Mouse (Mus musculus): ENCODE data around the gene Ptprm.

Ptprm gene

DNA sequence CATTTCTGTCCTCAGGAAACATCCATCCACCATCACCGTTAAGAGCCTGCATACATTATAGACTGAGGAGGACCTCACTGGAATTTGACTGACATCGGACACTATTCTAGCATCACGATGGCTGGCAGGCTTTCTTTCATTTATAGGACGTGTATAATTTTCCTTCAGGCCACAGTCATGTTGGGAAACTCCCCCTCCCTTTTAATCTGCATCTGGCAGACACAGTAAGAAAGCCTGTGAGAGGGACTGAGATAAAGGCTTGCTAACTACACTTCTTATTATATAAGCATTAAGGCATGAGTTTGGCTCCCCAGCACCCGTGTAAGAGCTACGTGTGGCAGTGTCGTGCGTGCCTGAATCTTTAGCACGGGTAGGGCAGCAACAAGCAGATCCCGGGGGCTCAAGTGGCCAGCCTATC is 571.2 kb downstream of the Ptprm start:
- DNase-seq (ENCODE audit: low read depth, low spot score), result no peak

DNA sequence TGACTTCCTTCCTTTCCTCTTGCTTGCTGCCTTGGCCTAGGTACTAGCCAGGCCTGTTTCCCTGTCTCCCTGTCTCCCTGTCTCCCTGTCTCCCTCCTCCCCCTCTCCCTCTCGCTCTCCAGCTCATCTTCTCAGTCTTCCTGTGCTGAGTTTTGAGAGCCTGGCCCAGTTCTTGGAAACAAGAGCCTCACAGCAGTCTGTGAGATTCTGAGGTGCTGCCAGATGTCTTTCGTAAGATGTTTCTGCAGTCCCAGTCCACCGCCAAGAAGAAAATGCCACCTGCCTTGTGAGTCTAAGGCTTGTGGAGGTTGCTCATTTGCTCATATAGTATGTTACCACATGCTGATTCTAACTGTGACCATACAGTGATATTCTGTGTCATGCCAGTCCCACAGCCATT is 572.3 kb downstream of the Ptprm start:
- no peak for DNase-seq (ENCODE audit: low read depth, low spot score)

GRCm38 (mm10) chr17:66779026-66779425 is 575.2 kb downstream of the Ptprm start:
- DNase-seq (ENCODE audit: low read depth, low spot score), result no peak

DNA sequence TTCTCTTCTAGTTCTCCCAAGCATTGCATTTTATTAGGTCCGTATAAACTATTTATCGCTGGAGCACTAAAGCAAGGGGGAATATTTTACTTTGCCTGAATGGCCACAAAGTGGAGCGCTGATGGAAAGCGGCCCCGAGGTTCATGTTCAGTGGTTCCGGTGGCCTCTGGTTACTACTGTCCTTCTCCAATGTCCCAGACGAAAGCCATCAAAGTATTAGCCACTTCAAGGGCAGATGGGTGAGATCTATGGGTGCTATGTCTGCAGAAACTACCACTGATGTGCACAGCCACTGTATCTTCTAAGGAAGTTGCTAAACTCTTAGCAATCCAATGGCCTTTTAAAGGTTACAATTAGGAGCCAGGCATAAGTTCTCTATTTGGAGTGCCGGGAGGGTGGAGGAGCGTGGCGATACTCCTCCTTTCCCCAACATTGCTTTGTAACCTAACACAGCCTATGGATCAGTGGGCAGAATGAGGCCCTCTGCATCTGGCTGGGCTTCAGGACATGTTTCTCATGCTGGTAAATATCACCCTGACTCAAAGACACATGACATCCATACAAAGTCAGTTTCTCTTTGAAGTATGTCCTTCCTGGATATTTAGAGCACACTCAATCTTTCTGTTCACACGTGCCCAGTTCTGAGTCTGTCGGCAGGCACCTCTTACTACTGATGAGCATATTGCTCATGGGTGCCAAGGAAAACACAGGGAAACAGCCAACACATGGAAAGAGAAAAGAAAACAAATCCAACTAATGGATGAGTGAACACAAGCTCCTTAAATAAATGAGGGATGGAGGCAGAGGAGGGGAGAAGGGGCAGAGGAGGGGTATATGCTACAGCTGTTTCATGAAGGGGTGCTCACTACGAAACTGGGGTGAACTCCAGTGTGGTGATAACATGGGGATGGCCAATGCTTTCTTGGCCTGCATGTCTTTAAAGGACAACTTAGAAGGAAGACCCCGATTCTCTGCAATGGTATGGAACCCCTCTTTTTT is 584.6 kb downstream of the Ptprm start:
- no peak for DNase-seq (ENCODE audit: low read depth, low spot score)

- no peak for DNase-seq (ENCODE audit: low read depth, low spot score)
These were observed 585.5 kb downstream of the Ptprm start for GRCm38 (mm10) chr17:66768689-66769275.

DNA sequence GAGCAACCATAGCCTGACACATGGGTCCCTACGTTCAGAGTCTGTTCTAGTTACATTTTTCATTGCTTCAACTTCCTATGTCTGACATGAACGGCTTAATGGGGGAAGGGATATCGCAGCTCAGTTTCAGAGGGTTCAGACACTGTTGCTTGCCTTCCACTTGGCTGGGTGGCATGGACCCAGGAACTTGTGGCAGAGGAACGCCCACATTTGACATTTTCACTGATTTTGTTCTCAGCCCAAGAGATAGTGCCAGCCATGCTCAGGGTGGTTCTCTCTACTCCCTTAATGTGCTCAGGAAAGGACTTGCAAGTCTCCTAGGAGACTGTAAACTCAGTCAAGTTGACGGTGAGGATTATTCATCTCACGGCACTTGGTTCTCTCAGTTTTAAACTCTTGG is 588.1 kb downstream of the Ptprm start:
- DNase-seq (ENCODE audit: low read depth, low spot score), result no peak

DNA sequence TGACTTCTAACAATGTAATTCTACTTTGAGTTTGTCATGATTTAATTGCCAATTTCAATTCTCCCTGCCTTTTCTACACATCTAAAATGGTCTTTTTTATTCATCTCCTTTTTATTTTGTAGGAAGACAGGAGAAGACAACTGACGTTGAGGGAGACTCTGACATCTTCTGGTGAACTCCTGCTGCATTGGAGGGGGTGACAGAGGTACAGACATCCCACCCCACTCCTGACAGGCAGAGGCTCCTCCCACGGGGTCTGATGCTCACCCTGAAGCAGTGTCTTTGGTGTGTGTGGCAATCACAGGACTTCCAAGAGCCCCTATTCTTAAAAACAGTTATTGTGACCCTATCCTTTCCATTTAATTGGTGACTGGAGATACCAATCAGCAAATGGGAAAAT is 589.8 kb downstream of the Ptprm start:
- DNase-seq (ENCODE audit: low read depth, low spot score), result no peak

GRCm38 (mm10) chr17:66762716-66763115 is 591.5 kb downstream of the Ptprm start:
- no peak for DNase-seq (ENCODE audit: low read depth, low spot score)

DNA sequence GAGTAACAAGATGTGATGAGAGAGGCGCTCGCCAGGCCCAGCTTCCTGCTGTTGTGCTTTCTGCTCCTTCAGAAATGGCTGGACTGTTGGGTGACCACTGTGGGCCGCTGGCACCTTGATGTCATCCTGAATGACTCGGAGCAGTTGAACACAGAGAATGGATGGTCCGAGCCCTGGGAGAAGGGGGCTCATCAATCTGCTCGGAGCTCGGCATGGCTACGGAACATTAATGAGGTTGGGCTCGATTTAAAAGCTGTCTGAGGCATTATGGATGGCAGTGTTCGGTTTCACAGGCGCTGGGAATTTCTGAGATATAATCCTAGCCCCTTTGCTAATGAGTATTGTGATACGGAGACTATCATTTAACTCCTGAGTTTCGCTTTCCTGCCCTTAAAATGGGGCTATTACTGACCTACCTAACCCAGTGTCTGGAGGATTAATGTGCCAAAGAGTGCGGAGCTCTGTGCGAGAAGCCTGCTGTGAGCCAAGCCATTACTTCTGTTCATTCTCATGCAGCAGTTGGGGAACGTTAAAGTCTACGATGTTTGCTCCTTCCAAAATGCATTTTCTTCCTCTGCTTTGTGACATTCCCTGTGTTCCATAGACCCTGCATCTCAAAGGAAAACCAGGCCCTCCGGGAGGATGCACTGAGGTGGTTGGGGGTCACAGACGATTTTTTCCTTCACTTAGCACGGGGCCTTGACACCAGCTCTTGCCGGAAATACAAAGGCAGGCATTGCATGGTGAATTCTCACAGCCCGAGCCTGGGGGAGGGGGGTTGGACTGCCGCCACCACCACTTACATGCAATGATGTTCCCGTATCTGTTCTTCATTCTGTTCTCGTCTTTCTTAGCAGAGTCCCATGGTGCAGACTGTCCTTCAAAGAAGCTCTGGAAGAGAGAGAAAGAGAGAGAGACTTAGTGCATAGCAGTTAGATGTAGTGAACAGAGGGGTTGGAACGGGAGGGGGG is 592.6 kb downstream of the Ptprm start:
- no peak for DNase-seq (ENCODE audit: low read depth, low spot score)

DNA sequence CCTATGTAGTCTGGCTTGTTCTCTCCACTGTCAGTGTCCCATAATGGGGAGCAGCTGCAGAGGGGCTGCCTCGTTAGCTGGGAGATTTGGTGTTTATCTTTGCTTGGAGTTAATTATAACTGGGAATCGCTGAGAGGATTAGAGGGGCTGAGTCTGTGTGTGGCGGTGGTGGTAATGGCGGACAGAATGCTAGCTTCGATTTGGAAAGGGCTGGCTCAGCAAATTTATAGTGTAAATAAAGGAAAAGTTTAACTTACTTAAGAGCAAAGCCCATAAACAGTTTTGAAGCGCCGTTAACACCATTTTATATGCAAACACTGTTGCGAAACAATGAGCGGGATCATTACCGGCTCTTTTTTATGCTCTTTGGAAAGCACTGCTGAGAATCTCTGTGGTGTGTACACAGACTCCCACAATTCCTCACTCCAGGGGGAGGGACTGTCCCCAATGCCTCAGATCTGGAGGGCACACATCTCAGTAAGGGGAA is 597.2 kb downstream of the Ptprm start:
- DNase-seq (ENCODE audit: low read depth, low spot score), result no peak

- no peak for DNase-seq (ENCODE audit: low read depth, low spot score)
These were observed 597.8 kb downstream of the Ptprm start for GRCm38 (mm10) chr17:66756500-66756899.

DNA sequence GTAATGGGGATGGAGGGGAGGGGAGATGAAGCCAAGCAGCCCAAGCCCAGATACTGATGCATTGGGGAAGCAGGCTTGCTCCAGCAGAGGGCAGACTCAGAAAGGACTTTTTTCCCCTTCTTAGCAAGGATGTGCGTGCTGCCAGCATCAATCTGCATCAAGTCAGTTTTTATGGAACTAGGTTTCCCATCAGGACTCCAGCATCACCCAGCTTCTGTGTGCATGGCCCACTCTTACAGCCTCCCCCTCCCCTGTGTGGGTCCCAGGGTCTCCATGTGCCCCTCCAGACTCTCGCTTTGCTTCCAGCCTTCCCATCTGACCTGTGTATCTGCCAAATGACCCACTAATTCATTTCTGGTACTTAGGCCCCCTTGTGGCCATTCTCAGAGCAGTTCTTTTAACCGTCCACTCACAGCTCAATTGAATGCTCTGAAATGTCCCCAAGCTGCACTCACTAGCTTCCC is 599.0 kb downstream of the Ptprm start:
- DNase-seq (ENCODE audit: low read depth, low spot score), result peak; percentile 37

DNA sequence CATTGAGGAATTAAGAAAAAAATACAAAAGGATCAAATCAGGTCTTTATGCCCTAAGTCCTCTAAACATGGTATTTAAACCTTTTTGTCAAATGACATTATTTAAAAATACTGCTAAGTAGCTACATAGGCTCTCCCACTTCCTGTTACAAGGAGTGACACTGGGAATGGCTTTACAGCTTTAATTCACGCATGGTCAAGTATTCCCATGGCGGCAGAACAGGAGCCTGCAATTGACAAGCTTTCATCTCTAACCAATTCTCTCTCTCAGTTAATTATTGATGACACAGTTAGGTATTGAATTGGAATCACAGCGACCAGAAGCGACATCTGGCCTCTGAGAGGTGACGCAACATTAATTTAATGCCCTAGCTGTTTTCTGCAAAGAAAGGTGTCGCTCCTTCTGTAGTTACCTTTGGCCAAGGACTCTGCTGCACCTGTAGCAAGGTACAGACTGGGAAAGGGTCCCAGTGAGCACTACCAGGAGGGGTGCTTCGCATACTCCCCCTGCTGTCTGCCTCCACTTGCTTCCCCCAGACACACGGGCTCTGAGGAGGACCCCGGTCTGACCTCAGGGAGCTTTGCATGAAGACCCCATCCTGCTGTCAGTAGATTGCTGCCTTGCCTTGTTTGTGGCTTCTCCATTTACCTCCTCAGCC is 599.9 kb downstream of the Ptprm start:
- no peak for DNase-seq (ENCODE audit: low read depth, low spot score)

GRCm38 (mm10) chr17:66751746-66752145 is 602.5 kb downstream of the Ptprm start:
- no peak for DNase-seq (ENCODE audit: low read depth, low spot score)

DNA sequence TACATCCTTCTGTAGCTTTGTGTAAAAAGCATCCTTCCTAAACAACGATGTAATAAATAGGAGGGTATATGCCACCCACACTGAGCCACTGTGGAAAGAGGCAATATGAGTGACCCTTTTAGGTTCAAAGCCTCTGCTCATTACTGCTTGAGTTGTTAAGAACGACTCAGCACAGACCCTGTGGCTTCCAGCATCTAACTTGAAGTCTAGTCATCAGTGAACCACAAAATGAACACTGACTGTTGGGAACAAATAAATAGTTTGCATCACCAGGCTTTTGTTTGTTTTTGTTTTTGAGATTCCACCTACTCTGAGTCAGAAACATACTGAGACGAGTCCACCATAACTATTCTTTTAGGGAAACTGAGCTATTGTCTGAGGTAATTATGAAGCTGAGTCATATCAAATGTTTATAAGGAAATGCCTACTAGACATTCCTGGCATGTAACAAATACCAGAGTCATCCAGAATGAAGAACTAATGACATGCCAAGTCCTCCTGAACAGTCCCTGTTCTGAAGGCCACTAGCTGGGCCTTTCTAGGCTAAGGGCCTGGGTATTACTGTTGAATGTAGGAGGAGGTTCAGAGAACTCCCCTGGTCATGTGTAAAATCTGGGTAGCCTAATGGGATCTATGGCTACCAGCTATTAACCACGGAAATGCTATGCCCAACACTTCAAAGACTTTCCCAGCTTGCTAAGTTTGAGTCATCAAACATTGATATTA is 603.6 kb downstream of the Ptprm start:
- DNase-seq (ENCODE audit: low read depth, low spot score), result no peak

DNA sequence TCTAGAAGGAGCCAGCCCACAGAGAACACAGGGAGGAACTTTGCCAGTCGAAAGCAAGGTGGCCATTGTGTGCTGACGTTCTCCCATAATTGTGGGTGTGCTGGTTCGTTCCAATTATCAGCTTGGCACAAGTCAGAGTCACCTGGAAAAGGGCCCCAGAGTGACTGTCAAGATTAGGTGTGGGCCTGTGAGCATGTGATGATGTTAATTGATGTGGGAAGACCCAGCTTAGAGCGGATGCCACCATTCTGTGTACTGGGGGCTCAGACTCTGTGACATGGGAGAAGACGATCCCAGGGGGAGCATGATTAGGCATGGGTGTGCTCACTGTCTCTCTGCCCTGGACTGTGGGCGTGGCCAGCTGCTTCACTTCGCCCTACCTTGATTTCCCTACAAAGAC is 604.3 kb downstream of the Ptprm start:
- no peak for DNase-seq (ENCODE audit: low read depth, low spot score)

GRCm38 (mm10) chr17:66746506-66746905 is 607.8 kb downstream of the Ptprm start:
- DNase-seq (ENCODE audit: low read depth, low spot score), result no peak

DNA sequence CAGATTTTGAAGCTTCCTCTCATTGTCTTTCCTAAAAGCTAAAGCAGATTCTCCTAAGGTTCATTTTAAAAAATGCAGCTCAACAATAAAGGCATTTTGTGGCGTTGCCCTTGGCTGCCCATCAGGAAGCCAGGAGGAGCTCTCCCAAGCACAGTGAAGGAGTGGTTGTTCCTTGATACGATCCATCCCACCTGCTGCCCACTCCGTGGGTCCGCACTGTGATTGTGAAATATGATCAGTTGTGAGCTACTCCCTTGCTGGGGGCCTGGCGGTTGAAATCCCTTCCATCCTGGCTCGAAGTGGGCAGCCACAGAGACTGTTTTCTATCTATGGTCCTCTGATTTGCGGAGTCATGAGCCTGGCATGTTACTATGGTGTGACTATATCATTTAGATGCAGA is 610.9 kb downstream of the Ptprm start:
- no peak for DNase-seq (ENCODE audit: low read depth, low spot score)

DNA sequence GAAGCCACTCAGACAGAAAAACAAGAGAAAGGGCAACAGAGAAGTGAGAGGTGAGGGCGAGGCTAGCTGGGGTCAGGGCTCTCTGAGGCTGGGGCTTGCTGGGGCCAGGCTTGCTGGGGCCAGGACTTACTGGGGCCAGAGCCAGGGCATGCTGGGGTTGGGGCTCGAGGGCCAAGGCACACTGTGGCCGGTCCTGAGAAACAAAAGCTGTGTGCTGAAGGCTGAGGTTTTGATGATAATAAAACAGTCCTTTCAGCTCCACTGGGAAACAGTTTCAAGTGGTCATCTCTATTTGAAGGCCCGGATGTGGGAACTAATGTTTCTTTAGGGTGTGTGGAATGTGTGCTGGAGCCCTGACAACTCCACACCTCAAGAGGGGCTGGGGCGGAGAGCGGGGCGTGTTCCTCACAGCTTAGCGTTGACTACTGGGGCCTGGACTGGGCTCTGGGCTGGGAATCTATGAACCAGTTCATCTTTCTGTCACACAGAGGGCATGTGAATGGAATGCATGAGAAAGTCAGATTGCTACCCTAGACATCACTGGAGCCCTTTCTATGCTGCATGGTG is 615.4 kb downstream of the Ptprm start:
- DNase-seq (ENCODE audit: low read depth, low spot score), result no peak

GRCm38 (mm10) chr17:66738331-66738730 is 615.9 kb downstream of the Ptprm start:
- no peak for DNase-seq (ENCODE audit: low read depth, low spot score)
